Mouse (Mus musculus) mature B cell (primary cell): Measurements from ENCODE around the gene Il22ra1.
"Not testable (repeated sequence)": the region's sequence is repeated elsewhere in the genome, so short reads cannot be mapped to it uniquely, and the experiment has no call there.

Experiments
- in situ Hi-C: fragments of 300-500 bp; cut with MboI; formaldehyde crosslinking; loops from 2 replicates; pipeline ENCODE4 v1.14.3; 2019

Il22ra1 gene

GRCm38 (mm10) chr4:135727817-135728216 lies at the start of gene Il22ra1:
Gene Il22ra1 (plus strand): TSS chr4:135728172.
- in situ Hi-C loops = no loop called here

DNA sequence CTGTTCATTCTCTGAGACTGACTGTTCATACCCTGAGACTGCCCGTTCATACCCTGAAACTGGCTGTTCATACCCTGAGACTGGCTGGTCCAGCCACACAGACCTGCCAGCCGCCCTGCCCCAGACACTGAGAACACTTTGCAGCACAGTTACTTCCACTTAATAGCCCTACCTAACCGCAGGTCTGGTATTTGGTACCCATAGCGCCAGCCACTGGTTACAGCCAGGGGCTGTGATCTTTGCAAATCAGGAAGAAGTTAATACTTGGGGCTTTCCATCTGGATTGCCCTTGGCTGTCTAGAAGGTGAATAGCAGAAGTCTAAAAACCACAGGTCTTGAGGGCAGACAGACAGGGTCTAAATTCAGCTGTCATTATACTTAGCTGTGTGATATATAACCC lies 48.7 kb upstream of the Il22ra1 start:
- in situ Hi-C loops = no loop called here

DNA sequence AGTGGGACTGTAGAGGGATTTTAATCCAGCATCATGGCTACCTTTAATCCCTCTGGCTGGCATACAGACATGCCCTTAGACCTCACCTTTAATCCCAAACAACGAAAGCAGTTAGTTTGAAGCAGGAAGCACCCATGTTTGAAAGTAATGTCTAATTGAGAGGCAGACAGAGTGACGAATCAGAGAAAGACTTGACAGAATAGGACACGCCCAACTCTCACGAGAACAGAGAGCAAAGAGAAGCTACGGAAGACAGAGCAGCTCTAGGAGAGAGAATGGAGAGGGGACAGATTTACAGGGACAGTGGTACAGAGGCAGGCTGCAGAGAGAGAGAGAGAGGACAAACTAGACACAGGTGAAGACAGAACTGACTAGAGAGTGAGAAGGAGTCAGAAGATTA lies 46.2 kb upstream of the Il22ra1 start:
- in situ Hi-C loops = no loop called here

GRCm38 (mm10) chr4:135683553-135683952 lies 44.4 kb upstream of the Il22ra1 start:
- in situ Hi-C loops = no loop called here

GRCm38 (mm10) chr4:135684731-135685130 lies 43.2 kb upstream of the Il22ra1 start:
- in situ Hi-C loops = no loop called here

DNA sequence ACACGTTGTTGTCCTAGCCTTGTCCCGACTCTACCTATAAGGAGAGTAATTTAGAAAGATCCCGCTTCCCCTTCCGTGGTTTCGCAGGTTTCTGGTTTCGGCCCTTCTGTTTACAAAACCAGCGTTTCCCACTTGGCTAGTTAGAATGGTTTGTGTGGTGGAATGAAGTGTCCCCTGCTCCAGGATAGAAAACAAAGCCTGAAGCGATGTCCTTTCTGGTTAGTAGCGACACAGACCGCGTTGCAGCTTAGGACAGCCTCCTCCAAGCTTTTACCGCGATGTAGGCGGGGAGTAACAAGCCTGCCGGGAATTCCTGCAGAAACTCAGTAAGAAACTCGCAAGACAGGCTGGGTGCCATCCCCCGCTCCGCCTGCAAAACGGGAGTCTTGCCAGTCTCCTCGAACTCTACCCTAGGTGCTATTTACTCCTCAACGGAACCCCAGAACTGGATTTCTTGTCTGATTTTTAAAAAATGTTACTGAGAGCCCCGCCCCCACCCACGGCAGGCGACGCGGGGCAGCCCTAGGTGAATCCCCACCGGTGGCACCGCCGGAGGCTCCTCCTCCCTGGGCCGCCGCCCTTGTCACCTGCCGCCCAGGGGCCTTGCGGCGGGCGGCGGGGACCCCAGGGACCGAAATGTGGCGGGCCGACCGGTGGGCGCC lies 41.9 kb upstream of the Il22ra1 start, which contains the start of gene Ifnlr1:
TSS of gene Ifnlr1 (plus strand) at position 382 of the 662 bp plus-strand sequence.
- in situ Hi-C loops = no loop called here

GRCm38 (mm10) chr4:135686568-135686953 lies 41.4 kb upstream of the Il22ra1 start:
- in situ Hi-C loops = no loop called here

GRCm38 (mm10) chr4:135689797-135690196 lies 38.2 kb upstream of the Il22ra1 start:
- in situ Hi-C loops = no loop called here

GRCm38 (mm10) chr4:135690241-135690640 lies 37.7 kb upstream of the Il22ra1 start:
- in situ Hi-C loops = no loop called here

GRCm38 (mm10) chr4:135692916-135693315 lies 35.1 kb upstream of the Il22ra1 start:
- in situ Hi-C loops = no loop called here

- in situ Hi-C loops = no loop called here
These were observed 29.5 kb upstream of the Il22ra1 start for GRCm38 (mm10) chr4:135698498-135698897.

DNA sequence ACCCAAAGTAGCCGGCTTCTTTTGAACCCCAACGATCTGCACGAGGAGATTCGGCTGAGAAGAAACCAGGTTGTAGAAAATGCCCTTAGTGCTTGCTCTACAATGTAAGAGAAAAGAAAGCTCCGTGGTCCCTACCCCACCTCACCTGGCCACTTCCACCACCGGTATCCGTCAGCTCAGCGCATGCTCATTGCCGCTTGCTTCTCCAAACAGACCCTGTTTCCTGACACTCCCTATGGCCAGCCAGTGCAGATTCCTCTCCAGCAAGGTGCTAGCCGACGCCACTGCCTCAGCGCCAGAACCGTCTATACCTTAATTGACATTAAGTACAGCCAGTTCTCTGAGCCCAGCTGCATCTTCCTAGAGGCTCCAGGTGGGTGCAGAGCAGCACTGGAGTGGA lies 24.5 kb upstream of the Il22ra1 start:
- in situ Hi-C loops = no loop called here

DNA sequence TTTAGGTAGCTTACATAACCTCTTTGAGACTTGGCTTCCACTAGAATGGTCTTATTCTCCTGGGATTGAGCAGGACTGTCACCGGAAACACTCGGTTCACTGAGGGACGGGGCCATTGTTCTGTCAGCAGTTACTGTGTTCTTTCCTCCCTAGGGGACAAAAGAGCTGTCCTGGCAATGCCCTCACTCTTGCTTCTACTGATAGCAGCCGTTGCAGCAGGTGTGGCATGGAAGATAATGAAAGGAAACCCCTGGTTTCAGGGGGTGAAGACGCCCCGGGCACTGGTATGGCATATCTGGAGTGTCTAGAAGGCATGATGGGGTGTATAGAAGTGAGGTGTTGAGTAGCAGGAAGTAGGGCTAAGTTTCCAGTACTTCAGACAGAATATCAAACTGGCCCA lies 24.0 kb upstream of the Il22ra1 start:
- in situ Hi-C loops = no loop called here

DNA sequence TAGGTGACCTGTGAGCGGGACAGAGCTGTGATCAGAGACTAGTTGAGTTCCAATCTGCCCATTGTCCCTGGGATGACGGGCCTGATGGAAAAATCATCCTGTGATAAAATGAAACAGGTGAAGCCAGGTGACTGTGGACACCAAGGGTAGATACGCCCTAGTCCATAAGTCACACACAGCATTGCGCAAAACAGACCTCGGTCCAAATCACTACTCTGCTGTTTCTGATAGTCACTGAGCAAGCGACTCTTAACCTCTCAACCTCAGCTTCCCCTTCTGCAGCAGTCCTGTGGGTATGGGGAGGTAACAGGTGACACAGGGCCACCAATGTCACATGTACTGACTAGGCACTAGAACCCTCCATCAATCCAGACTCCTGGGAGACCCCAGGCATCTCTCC lies 21.9 kb upstream of the Il22ra1 start:
- in situ Hi-C loops = no loop called here

DNA sequence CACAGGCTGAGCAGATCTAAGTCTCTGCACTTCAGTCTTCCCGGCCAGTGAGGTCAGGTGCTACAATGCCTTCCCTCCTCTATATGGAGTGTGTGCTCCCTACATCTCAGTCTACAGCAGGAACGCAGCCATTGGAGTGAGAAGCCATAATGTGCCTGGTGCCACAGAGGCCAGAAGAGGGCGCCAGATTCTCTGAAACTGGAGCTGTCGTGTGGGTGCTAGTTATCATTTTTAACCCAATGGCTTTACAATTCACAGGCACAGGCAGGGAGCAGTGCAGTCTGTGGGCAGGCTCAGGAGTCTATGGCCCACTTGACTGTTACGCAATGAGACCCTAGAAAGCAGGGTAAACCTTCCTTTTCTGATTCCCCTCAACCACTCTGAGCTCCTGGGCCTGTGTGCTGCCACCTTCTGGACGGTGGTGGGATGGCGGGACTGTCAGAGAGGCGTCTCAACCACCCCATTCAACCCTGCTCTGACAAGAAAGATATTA lies 18.9 kb upstream of the Il22ra1 start:
- in situ Hi-C loops = no loop called here

GRCm38 (mm10) chr4:135709621-135710020 lies 18.4 kb upstream of the Il22ra1 start:
- in situ Hi-C loops = no loop called here

DNA sequence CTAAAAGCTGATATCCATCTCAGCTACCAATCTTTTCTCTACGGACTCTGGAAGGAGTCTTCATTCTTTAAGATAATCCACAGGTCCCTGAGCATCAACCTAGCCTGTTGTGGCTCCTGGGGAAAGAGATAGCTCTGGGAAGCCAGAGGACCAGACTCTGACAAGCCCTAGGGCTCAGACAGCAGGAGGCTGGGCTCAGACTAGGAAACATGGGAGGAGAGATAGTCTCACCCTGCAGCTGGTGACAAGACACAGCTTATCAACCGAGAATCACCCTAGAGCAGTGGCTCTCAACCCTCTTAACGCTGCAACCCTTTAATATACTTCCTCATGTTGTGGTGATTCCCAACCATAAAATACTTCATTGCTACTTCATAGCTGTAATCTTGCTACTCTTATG lies 17.6 kb upstream of the Il22ra1 start:
- in situ Hi-C loops = no loop called here

- in situ Hi-C loops = no loop called here
These were observed 13.2 kb upstream of the Il22ra1 start for GRCm38 (mm10) chr4:135714776-135715175.

DNA sequence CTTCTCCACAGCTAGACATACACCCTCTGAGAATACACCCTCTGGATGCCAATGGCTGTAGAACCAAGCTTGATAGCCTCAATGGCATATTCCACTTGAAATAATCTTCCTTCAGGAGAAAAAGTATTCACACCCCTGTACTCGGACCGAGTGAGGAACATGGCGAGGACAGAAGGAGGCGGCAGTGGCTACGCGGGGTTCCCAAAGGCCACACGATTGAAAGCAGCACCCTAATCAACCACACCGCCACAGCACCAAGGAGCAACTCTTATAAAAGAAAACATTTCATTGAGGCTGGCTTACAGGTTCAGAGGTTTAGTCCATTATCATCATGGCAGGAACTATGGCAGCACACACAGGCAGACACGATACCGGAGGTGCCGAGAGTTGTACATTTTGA lies 11.5 kb upstream of the Il22ra1 start:
- in situ Hi-C loops = not testable (repeated sequence)

- in situ Hi-C loops = no loop called here
These were observed 5.3 kb upstream of the Il22ra1 start for GRCm38 (mm10) chr4:135722540-135723290.

DNA sequence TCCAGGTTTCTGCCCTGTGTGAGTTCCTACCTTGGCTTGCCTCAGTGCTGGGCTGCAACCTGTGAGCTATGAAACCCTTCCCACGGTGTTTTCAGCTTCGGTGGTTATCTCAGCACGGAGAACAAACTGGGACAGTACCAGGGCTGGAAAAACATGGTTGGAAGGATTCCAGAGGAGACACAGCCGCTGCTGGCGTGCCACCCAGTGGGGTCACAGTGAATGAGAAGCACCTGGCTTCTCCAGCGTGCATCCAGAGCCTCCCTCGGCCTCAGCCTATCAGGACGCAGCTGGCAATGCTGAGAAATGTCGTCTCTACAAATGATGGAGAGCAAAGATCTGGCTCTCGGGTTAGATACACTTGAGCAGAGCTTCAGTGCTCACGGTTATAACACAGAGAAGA lies 1.6 kb upstream of the Il22ra1 start:
- in situ Hi-C loops = no loop called here

DNA sequence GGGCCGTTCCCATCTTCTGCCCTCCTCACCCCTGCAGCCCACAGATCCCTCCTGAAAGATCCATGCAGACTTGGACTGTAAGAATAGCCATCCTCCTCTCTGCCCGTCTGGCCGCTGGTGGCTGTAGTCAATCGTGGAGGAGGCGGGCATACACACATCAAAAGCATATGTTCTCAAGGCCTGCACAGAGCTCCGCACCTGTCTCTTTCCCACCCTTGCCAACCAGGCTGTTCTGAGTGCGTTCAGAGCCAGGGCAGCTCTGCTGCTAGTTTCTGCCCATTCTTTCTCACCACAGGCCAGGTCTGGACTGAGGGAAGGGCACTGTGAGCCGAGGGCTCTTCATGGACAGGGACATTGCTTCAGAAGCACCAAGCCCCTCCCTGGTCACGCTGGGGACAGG lies 2.2 kb downstream of the Il22ra1 start:
- in situ Hi-C loops = no loop called here

DNA sequence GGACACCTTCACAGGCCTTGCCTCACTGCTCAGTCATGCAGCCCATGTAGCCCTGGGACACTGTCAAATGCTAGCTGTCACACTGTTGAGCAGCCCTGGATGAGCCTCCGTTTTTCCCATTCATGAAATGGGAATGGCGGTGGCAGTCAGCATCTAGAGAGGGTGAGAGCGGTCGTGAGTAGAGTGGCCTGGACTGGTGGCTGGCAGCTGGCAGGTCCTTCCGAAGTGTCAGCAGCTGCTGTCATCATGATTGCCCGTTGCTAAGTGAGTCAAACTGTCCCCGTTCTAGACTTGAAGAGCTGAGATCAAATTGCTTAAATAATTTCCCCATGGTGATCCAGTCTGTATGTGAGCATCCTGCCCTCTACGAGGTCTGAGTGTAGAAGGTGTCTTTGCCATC lies 3.0 kb downstream of the Il22ra1 start:
- in situ Hi-C loops = no loop called here
